Mouse (Mus musculus): ENCODE results near the gene Sox5. TPM values are rescaled to one million over a fixed set of nuclear protein-coding genes. Genes with fewer than 3 reads are reported as not detected.

The Sox5 gene
- polyA plus RNA-seq, 2 experiments, result 1.6 to 1.7 TPM

DNA sequence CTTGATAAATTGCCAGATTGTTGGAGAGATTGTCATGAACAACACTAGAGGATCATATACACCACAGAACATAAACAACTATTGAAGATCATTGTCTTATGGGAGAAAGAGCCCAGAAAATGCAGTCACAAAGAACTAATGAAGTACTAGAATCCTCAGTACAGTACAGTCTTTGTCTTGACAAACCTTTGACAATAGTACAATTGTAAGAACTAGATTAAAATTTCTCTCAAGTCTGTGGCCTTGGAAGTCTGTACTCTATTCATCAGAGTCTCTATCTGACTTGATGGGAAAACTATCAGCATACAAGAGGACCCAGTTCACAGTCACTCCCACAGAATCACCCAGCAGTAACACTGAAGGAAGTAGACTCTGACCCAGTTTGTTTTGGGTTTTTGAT lies 936.0 kb downstream of the Sox5 start:
- DNase-seq (ENCODE audit: low read depth in 3 of 3, low spot score in 3 of 3), result no peak
- Histone ChIP-seq H3K4me2 (ENCODE audit: low read depth) (no peak overlapping the region), H3K4me3 (ENCODE audit: insufficient read depth in 1 of 2, low read depth in 2 of 2, low read length in 2 of 2) (no peak overlapping the region), H3K4me1 (replicated peaks; ENCODE audit: control insufficient read depth in 2 of 2, insufficient read depth in 2 of 2, low read length in 1 of 2) (peaks cover 12 to 20% of the 10 kb centered on the region in 2 experiments; a peak in 3 of 4 replicates), H3K27me3 (ENCODE audit: control insufficient read depth, insufficient read depth, low read length) (no peaks in the 10 kb centered on the region), H3K27ac (no peak overlapping the region), H3K36me3 (replicated peaks; ENCODE audit: control insufficient read depth, insufficient read depth, low read depth) (no peaks in the 10 kb centered on the region), H3K9me3 (ENCODE audit: control insufficient read depth, low read length) (no peaks in the 10 kb centered on the region), H3K9ac (replicated peaks) (no peak overlapping the region)
- no peak for ATAC-seq (ENCODE audit: insufficient read depth)
- no peak for TF ChIP-seq EP300 (IDR thresholded peaks at IDR 0.05; ENCODE audit: low read depth)

DNA sequence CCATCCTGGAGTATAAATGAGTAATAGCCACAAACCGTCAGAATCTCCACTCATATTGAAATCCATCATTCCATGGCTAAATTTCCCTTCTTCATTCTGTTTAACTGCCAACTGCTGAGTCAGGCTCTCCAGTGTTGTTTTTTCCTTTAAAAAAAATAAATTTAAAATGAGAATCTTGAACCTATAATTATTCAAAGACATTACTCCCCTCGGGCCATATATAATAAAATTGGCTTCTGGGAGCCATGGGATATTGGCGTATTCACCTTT lies 937.1 kb downstream of the Sox5 start:
- 73% methylated on average over 3 of the region's 3 CpGs for WGBS (ENCODE audit: insufficient replicate concordance)
- ATAC-seq (ENCODE audit: insufficient read depth) (no peak), DNase-seq (ENCODE audit: low read depth in 3 of 3, low spot score in 3 of 3) (no peak)
- H3K9me3 ChIP-seq (ENCODE audit: control insufficient read depth, low read length), result no peaks in the 10 kb centered on the region
- no peak overlapping the region for H3K4me3 ChIP-seq (ENCODE audit: insufficient read depth in 1 of 2, low read depth in 2 of 2, low read length in 2 of 2)
- peaks cover 12 to 20% of the 10 kb centered on the region in 2 experiments; a peak in 3 of 4 replicates for H3K4me1 ChIP-seq (replicated peaks; ENCODE audit: control insufficient read depth in 2 of 2, insufficient read depth in 2 of 2, low read length in 1 of 2)
- TF ChIP-seq CTCF (IDR thresholded peaks at IDR 0.05; ENCODE audit: low read depth) (no peak), EP300 (IDR thresholded peaks at IDR 0.05; ENCODE audit: low read depth) (no peak)
- H3K9ac ChIP-seq (replicated peaks), result no peak overlapping the region
- H3K27ac ChIP-seq, result no peak overlapping the region
- no peaks in the 10 kb centered on the region for H3K27me3 ChIP-seq (ENCODE audit: control insufficient read depth, insufficient read depth, low read length)
- no peaks in the 10 kb centered on the region for H3K36me3 ChIP-seq (replicated peaks; ENCODE audit: control insufficient read depth, insufficient read depth, low read depth)
- no peak overlapping the region for H3K4me2 ChIP-seq (ENCODE audit: low read depth)

DNA sequence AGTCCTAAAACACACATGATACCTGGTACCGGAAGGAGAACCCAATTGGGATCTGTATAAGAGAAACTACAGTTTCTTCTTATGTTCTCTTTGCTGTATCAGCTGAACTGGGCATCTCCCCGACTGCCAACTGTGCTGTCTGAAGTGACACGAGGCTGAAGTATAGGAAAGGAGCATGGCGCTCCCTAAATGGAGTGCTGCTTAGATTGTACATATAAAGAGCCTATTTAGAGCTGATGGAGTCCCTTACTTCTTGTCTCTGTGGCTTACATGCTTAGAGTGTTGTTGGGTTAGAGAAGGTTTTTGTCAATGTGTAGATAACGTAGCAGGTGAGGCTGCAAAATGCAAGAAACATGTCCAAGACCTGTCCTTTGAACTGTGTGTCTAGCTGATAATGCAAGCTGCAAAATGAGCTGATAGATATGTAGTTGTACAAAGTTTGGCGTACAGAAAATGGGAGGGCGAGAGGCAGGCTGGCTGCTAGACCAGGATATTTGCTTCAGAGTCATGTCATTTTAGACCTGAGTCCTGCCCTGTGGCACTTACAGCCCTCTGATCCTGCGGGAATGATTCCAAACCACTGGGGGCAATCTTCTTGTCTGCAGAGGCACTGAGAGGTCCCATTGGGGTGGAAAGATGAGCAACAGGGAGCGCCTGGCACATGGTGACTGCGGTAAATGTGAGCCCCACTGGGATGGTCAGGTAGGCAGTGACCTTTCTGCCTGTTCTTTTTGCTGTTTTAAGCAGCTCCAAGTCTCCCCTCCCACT lies 937.7 kb downstream of the Sox5 start:
- H3K27ac ChIP-seq, result no peak overlapping the region
- H3K27me3 ChIP-seq (ENCODE audit: control insufficient read depth, insufficient read depth, low read length), result no peaks in the 10 kb centered on the region
- H3K9ac ChIP-seq (replicated peaks), result no peak overlapping the region
- TF ChIP-seq CTCF (IDR thresholded peaks at IDR 0.05; ENCODE audit: low read depth) (no peak), EP300 (IDR thresholded peaks at IDR 0.05; ENCODE audit: low read depth) (peak; percentile 83)
- peaks cover 12 to 20% of the 10 kb centered on the region in 2 experiments; a peak in 3 of 4 replicates for H3K4me1 ChIP-seq (replicated peaks; ENCODE audit: control insufficient read depth in 2 of 2, insufficient read depth in 2 of 2, low read length in 1 of 2)
- no peak overlapping the region for H3K4me3 ChIP-seq (ENCODE audit: insufficient read depth in 1 of 2, low read depth in 2 of 2, low read length in 2 of 2)
- DNase-seq (ENCODE audit: low read depth in 3 of 3, low spot score in 3 of 3) (peak in 1 of 3 experiments; percentile 30), ATAC-seq (ENCODE audit: insufficient read depth) (peak; percentile 84)
- H3K9me3 ChIP-seq (ENCODE audit: control insufficient read depth, low read length), result no peaks in the 10 kb centered on the region
- H3K36me3 ChIP-seq (replicated peaks; ENCODE audit: control insufficient read depth, insufficient read depth, low read depth), result no peaks in the 10 kb centered on the region
- peak overlapping the region; percentile 6; the same call in 1 of the 2 replicates for H3K4me2 ChIP-seq (ENCODE audit: low read depth)
- WGBS (ENCODE audit: insufficient replicate concordance), result 46% methylated on average over 10 of the region's 10 CpGs

DNA sequence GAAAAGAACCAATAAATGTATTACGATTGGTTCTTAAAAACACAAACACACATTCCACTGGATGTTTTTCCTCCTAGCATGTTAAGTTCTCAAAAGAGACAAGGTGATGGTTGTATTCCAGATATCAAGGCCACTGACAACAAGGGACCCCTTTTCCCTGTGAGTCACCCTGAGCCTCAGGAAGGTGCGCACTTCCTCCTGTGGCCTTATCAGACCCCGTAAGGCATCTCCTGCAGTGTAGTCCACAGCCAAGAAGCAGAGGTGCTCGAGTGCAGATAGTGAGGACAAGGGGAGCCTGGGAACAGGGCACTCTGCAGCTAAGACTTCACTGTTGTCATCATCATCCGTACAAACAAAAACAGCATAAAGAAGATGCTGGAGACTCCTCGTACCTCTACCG lies 939.8 kb downstream of the Sox5 start:
- Histone ChIP-seq H3K4me2 (ENCODE audit: low read depth) (no peak overlapping the region), H3K36me3 (replicated peaks; ENCODE audit: control insufficient read depth, insufficient read depth, low read depth) (no peaks in the 10 kb centered on the region), H3K9ac (replicated peaks) (no peak overlapping the region), H3K27me3 (ENCODE audit: control insufficient read depth, insufficient read depth, low read length) (no peaks in the 10 kb centered on the region), H3K27ac (no peak overlapping the region), H3K9me3 (ENCODE audit: control insufficient read depth, low read length) (no peaks in the 10 kb centered on the region), H3K4me1 (replicated peaks; ENCODE audit: control insufficient read depth in 2 of 2, insufficient read depth in 2 of 2, low read length in 1 of 2) (peaks cover 12 to 20% of the 10 kb centered on the region in 2 experiments; a peak in 3 of 4 replicates), H3K4me3 (ENCODE audit: insufficient read depth in 1 of 2, low read depth in 2 of 2, low read length in 2 of 2) (no peak overlapping the region)
- no peak for TF ChIP-seq CTCF (IDR thresholded peaks at IDR 0.05; ENCODE audit: low read depth)
- peak; percentile 64 for TF ChIP-seq EP300 (IDR thresholded peaks at IDR 0.05; ENCODE audit: low read depth)
- 43% methylated on average over 7 of the region's 7 CpGs for WGBS (ENCODE audit: insufficient replicate concordance)
- ATAC-seq (ENCODE audit: insufficient read depth) (peak; percentile 79), DNase-seq (ENCODE audit: low read depth in 3 of 3, low spot score in 3 of 3) (peak in 1 of 3 experiments; percentile 24)

DNA sequence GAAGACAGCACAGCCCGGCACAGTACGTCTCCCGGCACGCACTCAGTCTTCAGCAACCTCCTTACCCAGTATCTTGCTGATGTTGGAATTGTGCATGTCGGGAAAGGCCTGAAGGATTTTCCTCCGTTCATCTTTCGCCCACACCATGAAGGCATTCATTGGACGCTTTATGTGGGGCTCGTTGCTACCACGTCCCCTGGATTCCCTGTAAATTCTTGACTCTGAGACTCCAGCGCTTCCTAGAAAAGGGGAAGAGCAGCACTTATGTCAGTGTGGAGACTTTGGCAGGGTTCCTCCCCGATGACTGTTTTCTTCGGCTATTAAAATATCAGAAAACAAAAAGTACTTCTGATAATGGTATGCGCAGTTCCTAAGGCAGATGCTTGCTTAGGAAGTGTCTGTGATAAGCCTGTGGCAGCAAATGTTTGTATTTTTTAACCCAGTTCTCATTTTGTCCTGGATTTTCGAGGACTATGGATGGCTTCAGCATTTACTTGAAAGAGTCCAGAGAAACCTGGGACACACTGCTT lies 940.6 kb downstream of the Sox5 start:
- no peaks in the 10 kb centered on the region for H3K27me3 ChIP-seq (ENCODE audit: control insufficient read depth, insufficient read depth, low read length)
- no peaks in the 10 kb centered on the region for H3K36me3 ChIP-seq (replicated peaks; ENCODE audit: control insufficient read depth, insufficient read depth, low read depth)
- no peak overlapping the region for H3K27ac ChIP-seq
- H3K4me3 ChIP-seq (ENCODE audit: insufficient read depth in 1 of 2, low read depth in 2 of 2, low read length in 2 of 2), result no peak overlapping the region
- H3K9ac ChIP-seq (replicated peaks), result no peak overlapping the region
- H3K4me1 ChIP-seq (replicated peaks; ENCODE audit: control insufficient read depth in 2 of 2, insufficient read depth in 2 of 2, low read length in 1 of 2), result peaks cover 12 to 20% of the 10 kb centered on the region in 2 experiments; a peak in 3 of 4 replicates
- DNase-seq (ENCODE audit: low read depth in 3 of 3, low spot score in 3 of 3) (no peak), ATAC-seq (ENCODE audit: insufficient read depth) (no peak)
- no peaks in the 10 kb centered on the region for H3K9me3 ChIP-seq (ENCODE audit: control insufficient read depth, low read length)
- H3K4me2 ChIP-seq (ENCODE audit: low read depth), result no peak overlapping the region
- TF ChIP-seq CTCF (IDR thresholded peaks at IDR 0.05; ENCODE audit: low read depth), result no peak
- no peak for TF ChIP-seq EP300 (IDR thresholded peaks at IDR 0.05; ENCODE audit: low read depth)
- WGBS (ENCODE audit: insufficient replicate concordance), result 65% methylated on average over 15 of the region's 15 CpGs

Measured in liver, embryonic 14.5 days (tissue).